Mouse (Mus musculus): Measurements from ENCODE around the gene Gm21915.

DNA sequence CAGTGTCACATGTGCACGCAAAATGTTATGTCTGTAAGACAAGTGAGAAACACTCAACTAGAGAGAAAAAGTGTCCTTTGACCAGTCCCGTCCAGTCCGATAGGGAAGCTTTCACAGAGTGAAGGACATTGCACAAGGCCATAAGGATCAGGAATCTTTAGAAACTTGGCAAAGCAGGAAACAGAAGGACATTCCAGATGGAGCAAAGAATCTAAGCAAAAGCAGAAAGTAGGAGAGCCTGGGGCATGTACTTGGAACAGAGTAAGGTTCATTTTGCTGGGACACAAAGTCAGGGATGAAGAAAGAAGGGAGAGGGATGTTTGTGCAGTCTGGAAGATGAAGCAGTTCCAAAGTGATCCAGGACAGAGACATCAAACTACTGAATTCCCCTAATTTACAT, 21.0 kb upstream of the Gm21915 start:
- TF ChIP-seq GATA1 (IDR thresholded peaks at IDR 0.05; ENCODE audit: low read length) (no peak), TAL1 (IDR thresholded peaks at IDR 0.05; ENCODE audit: low read length) (no peak)

Data from erythroblast, embryonic 14.5 days (primary cell).